Mouse (Mus musculus) stomach, embryonic 16.5 days (tissue): ENCODE data around the gene Mtx1. TPM values are rescaled to one million over a fixed set of nuclear protein-coding genes. Genes with fewer than 3 reads are reported as not detected.

Source experiments
- ATAC-seq: fragments of 200-750 bp; cut with Nextera tagmentation; 2 replicates; pipeline ENCODE4 v1.8.0; 2017; ENCODE audit warnings: moderate number of reproducible peaks, moderate TSS enrichment; ENCODE audit not compliant: insufficient read depth, low FRiP score
- H3K27ac ChIP-seq: fragments of 300-500 bp; sonication (generic); 2 replicates; pipeline ENCODE4 v1.5.1; 2014; ENCODE audit warnings: low read length
- H3K27me3 ChIP-seq: fragments of 300-500 bp; sonication (generic); 2 replicates; pipeline ENCODE4 v1.6.1; 2014; ENCODE audit warnings: low read length, control low read depth, mixed read lengths; ENCODE audit not compliant: control insufficient read depth, insufficient read depth
- H3K36me3 ChIP-seq: fragments of 300-500 bp; sonication (generic); 2 replicates; pipeline ENCODE4 v1.6.1; 2014; ENCODE audit warnings: low read length; ENCODE audit not compliant: control insufficient read depth, insufficient read depth
- H3K4me1 ChIP-seq: fragments of 300-500 bp; sonication (generic); 2 replicates; pipeline ENCODE4 v1.6.1; 2014; ENCODE audit warnings: low read length, control low read depth, mixed read lengths; ENCODE audit not compliant: control insufficient read depth, insufficient read depth
- H3K4me2 ChIP-seq: fragments of 300-500 bp; sonication (generic); 2 replicates; pipeline ENCODE4 v1.6.1; 2014; ENCODE audit warnings: low read depth, low read length, mixed read lengths
- H3K4me3 ChIP-seq: fragments of 300-500 bp; sonication (generic); replicated peaks from 2 replicates; pipeline ENCODE4 v1.5.1; 2014; ENCODE audit warnings: mild to moderate bottlenecking, low read length
- H3K9ac ChIP-seq: fragments of 300-500 bp; sonication (generic); 2 replicates; pipeline ENCODE4 v1.6.1; 2014; ENCODE audit warnings: low read length
- H3K9me3 ChIP-seq: fragments of 300-500 bp; sonication (generic); replicated peaks from 2 replicates; pipeline ENCODE4 v1.6.1; 2016; ENCODE audit warnings: low read length, control low read depth; ENCODE audit not compliant: control insufficient read depth
- WGBS: fragments of 180-500 bp; shearing (Covaris S2); extraction: QIAGEN DNeasy Blood & Tissue Kit; methylation state at CpG from one replicate; pipeline ENCODE4 v1.1.7; 2014; 5-methylcytosine and 5-hydroxymethylcytosine counted together
- polyA plus RNA-seq: library from polyadenylated mRNA; unstranded; fragments of >200 nt; fragmentation: Nextera tagmentation; extraction: Ambion mirVana; gene quantifications from 2 replicates; pipeline ENCODE4 v1.2.1, GENCODE M21; 2015

Mtx1 gene
- polyA plus RNA-seq, 1 experiment from 2014 or later = 177 TPM

DNA sequence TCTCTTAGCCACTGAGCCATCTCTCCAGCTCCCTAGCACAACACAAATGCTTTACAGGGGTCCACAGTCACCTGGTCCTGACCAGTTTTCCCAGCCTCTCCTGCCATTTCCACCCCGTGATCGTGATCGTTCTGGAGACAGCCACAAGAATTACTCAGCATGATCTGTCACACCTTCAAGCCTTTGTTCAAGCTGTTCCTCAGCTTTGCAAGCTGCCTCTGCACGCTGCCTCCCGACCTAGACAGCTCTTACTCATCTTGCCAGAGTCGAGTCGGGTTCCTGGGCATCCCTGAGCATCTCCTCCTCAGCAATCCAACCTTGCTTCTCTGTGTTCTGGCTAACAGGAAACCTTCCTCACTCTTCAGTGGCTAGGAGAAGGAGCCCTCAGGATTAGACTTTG lies 32.2 kb upstream of the Mtx1 start, which contains the start of gene Dpm3:
Gene Dpm3 (plus strand): TSS at position 283 of the 400 bp plus-strand sequence.
- no peak for ATAC-seq
- 40% methylated on average over 7 of the region's 7 CpGs for WGBS

DNA sequence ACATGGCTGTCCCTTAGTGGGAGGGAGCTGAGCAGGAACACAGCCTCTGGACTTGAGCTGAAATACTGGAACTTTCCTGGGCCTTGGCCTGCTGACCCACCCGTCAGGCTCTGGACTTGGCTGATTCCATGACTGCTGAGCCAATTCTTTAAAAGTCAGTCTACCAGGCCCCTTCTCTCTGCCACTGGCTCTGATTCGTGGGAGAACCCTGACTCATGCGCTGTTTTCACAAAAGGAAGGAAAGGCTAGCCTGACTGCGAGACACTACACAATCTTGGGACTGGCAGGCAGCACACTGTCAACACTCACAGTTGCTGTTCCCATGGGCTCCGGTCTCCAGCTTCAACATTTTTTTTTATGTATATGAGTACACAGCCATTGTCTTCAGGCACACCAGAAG lies 29.3 kb upstream of the Mtx1 start:
- WGBS = 83% methylated on average over 5 of the region's 5 CpGs
- Histone ChIP-seq H3K4me2 (no peak overlapping the region), H3K9me3 (no peaks in the 10 kb centered on the region), H3K4me1 (peaks cover 12% of the 10 kb centered on the region), H3K4me3 (no peak overlapping the region), H3K36me3 (no peaks in the 10 kb centered on the region), H3K27me3 (no peaks in the 10 kb centered on the region), H3K9ac (no peak overlapping the region), H3K27ac (no peak overlapping the region; the same call in 1 of the 2 replicates)
- no peak for ATAC-seq

More for the DNA sequence above, 32.2 kb upstream of the Mtx1 start, which contains the start of gene Dpm3:
- Histone ChIP-seq H3K4me2 (no peak within 1 kb of the TSS), H3K27me3 (no peaks in the 10 kb centered on the region), H3K4me3 (no peak within 1 kb of the TSS), H3K4me1 (no peaks in the 10 kb centered on the region), H3K9ac (no peak within 1 kb of the TSS), H3K9me3 (no peaks in the 10 kb centered on the region), H3K27ac (no peak within 1 kb of the TSS), H3K36me3 (no peaks in the 10 kb centered on the region)

DNA sequence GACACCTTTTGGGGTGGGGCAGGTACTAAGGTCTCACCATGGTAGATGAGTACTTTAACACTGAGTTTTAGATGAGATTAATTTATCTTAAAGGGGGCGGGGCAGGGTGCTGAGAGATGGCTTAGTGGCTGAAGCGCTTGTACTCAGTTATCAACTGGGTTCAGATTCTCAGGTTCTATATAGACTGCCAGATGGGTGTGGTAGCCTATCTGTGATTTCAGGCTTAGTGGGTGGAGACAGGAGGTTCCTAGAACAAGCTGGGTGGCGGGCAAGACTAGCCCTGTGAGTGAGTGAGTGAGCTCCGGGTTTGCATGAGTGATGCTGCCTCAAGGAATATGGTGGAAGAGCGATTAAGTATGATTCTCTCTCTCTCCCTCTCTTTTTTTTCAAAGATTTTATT lies 28.1 kb upstream of the Mtx1 start:
- Histone ChIP-seq H3K9ac (no peak overlapping the region), H3K36me3 (no peaks in the 10 kb centered on the region), H3K9me3 (no peaks in the 10 kb centered on the region), H3K27ac (no peak overlapping the region), H3K27me3 (no peaks in the 10 kb centered on the region), H3K4me1 (peaks cover 21% of the 10 kb centered on the region), H3K4me3 (no peak overlapping the region), H3K4me2 (no peak overlapping the region)
- 83% methylated on average over 5 of the region's 5 CpGs for WGBS
- ATAC-seq = no peak

DNA sequence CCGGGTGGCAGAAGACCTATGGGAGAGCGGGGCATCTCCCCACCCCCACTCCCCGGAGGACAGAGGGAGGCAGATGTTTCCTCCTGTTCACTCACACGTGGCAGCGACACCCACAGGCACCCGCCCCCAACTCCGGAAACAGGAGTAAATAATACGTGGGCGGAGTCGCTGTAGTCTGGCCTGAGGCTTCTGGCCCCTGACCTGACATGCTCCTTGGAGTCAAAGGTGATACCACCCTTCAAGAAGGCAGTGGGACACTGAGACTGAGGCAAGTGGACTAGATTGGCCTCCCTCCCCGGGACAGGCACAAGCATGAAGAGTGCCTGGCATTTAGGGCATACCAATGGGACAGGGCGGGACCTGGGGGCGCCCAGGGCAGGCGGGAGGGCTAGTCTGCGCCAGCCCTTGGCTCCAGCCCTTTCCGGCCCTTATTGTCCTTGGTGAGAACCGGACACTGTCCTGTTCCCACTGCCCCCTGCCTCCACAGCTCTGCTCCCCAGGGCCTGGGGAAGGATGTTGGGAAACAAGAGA lies 24.5 kb upstream of the Mtx1 start:
- 0 out of 2 replicates have a peak overlapping the region, but pooled peaks have one; percentile 38 for H3K27ac ChIP-seq

DNA sequence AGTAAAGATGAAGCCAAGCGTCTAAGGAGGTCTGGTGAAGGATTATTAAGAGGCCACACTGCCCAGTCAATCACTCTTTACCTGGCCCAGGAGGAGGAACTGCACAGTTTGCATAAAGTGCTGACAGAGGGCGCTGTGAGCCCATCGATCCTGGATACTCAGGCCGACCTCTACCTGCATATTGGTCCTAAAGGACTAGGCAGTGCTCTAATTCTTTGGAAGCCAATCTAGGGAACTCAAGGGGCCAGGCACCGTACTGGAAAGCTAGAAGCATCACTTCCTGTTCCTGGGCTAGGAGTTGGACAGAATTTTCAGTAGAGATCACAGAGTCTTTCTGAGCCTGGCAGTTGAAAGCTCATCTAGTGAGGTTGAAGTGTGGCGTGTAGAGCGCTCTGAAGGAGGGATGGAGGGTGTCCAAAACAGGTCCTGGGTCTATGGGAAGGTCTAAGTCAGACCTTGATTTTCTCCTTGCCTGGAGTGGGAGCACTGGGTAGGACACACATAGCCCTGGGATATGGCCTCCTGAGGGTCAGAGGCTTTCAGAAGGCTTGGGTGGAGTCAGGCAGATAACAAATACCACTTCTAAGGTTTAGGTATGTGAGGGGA lies 23.6 kb upstream of the Mtx1 start:
- H3K4me1 ChIP-seq = peaks cover 29% of the 10 kb centered on the region
- 16% methylated on average over 7 of the region's 7 CpGs for WGBS
- H3K9ac ChIP-seq = no peak overlapping the region
- H3K9me3 ChIP-seq = no peaks in the 10 kb centered on the region
- no peak overlapping the region for H3K4me3 ChIP-seq
- peak; percentile 5; the same call in 1 of the 2 replicates for ATAC-seq
- no peak overlapping the region for H3K4me2 ChIP-seq
- peaks cover 3% of the 10 kb centered on the region; the same call in 1 of the 2 replicates for H3K36me3 ChIP-seq
- no peaks in the 10 kb centered on the region for H3K27me3 ChIP-seq
- no peak overlapping the region for H3K27ac ChIP-seq

More for the DNA sequence above, 24.5 kb upstream of the Mtx1 start:
- Histone ChIP-seq H3K4me1 (peaks cover 27% of the 10 kb centered on the region), H3K36me3 (peaks cover 3% of the 10 kb centered on the region; the same call in 1 of the 2 replicates), H3K9me3 (no peaks in the 10 kb centered on the region), H3K27me3 (no peaks in the 10 kb centered on the region), H3K4me3 (no peak overlapping the region), H3K9ac (peak overlapping the region; percentile 38; the same call in 1 of the 2 replicates), H3K4me2 (peak overlapping the region; percentile 8; the same call in 1 of the 2 replicates)
- 6% methylated on average over 17 of the region's 17 CpGs for WGBS
- peak; percentile 33; the same call in 1 of the 2 replicates for ATAC-seq

DNA sequence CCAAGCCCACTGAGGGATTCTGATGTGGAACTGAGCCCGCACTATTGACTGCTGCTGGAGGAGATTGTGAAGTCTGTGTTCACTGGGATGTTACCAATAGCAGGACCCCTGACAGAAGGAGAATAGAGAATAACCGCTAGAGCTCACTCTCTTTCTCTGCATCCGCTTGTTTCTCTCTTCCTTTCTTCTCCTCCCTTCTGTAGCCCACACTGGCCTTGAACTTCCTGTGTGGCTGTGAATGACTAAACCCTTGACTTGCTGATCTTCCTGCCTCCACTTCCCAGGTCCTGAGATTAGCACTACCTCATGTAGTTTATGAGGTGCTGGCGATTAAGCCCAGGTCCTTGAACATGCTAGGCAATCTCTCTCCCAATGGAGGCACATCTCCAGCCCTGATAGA lies 20.6 kb upstream of the Mtx1 start:
- Histone ChIP-seq H3K9ac (peak overlapping the region; percentile 87; the same call in 1 of the 2 replicates), H3K4me3 (peak overlapping the region; percentile 76), H3K4me2 (peak overlapping the region; percentile 75), H3K27ac (no peak overlapping the region), H3K4me1 (peaks cover 33% of the 10 kb centered on the region), H3K27me3 (no peaks in the 10 kb centered on the region), H3K9me3 (no peaks in the 10 kb centered on the region), H3K36me3 (peaks cover 3% of the 10 kb centered on the region; the same call in 1 of the 2 replicates)
- 85% methylated on average over 4 of the region's 4 CpGs for WGBS
- no peak for ATAC-seq

DNA sequence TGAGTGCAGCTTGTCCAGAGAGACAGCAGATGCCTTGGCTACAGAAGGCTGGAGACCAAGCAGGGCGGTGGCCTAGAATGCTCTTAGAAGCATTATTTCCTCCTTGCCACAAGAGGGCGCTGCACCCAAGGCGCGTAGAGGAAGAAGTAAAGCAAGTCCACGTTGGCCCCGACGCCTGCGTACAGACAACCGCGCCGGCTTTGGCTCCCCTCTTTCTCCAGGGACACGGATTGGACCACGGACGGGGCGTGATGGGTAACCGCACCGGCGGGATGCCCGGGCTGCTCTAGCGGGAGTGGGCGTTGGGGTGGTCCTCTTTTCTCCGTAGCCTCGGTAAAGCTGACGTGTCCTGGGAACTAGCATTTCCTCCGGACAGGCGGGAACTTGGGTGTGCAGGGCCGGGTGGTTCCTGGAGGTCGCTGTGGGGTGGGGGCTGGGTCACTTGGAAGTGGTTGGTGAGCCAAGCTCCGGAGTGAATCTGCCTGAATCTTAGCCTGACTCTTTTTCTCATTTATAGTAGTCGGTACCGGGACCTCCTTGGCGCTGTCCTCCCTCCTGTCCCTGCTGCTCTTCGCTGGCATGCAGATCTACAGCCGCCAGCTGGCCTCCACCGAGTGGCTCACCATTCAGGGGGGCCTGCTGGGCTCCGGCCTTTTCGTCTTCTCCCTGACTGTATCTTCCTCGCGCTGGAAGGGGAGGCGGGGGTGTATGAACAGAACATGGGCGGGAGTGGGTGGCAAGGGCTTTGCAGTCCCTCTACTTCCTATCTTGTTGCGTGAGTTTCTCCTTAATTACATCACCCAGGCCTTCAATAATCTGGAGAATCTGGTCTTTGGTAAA lies 19.6 kb upstream of the Mtx1 start, which contains the start of gene Trim46:
Gene Trim46 (minus strand): TSS at position 49 of the 840 bp plus-strand sequence.
- H3K4me3 ChIP-seq = peak within 1 kb of the TSS; percentile 76
- H3K27me3 ChIP-seq = no peaks in the 10 kb centered on the region
- H3K9ac ChIP-seq = peak within 1 kb of the TSS; percentile 87
- peak within 1 kb of the TSS; percentile 70 for H3K27ac ChIP-seq
- H3K36me3 ChIP-seq = peaks cover 3% of the 10 kb centered on the region; the same call in 1 of the 2 replicates
- peaks cover 25% of the 10 kb centered on the region for H3K4me1 ChIP-seq
- peak within 1 kb of the TSS; percentile 75 for H3K4me2 ChIP-seq
- peak; percentile 70 for ATAC-seq
- no peaks in the 10 kb centered on the region for H3K9me3 ChIP-seq
- WGBS = under 1% methylated on average over 42 of the region's 42 CpGs

DNA sequence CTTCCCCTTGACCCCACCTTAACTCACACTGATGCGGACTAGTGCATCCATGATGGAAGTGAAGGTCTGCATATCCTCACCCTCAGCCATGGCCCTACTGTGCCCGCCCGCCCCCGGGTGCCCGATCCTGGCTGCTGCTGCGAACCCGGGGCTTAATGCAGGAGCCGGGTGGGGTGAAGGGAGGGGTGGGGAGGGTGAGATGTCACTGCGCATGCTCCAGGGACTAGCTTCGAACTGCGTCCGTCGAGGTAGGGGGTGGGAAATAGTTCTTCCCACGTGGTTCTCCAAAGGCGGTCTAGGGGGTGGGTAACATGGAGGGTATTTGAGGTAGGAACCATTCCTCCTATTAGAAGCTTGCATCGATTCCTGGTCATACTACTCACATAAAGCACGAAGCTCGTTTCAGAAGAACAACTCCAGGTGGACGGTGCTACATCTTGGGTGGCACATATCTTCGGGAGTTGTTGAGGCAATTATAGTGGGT lies 18.8 kb upstream of the Mtx1 start, which contains the start of gene Krtcap2:
Gene Krtcap2 (plus strand): TSS at position 279 of the 484 bp plus-strand sequence.
- WGBS = 4% methylated on average over 20 of the region's 20 CpGs
- peak within 1 kb of the TSS; percentile 75 for H3K4me2 ChIP-seq
- peak within 1 kb of the TSS; percentile 70 for H3K27ac ChIP-seq
- peaks cover 3% of the 10 kb centered on the region; the same call in 1 of the 2 replicates for H3K36me3 ChIP-seq
- ATAC-seq = peak; percentile 14
- peak within 1 kb of the TSS; percentile 76 for H3K4me3 ChIP-seq
- H3K9me3 ChIP-seq = no peaks in the 10 kb centered on the region
- peaks cover 17% of the 10 kb centered on the region for H3K4me1 ChIP-seq
- H3K27me3 ChIP-seq = no peaks in the 10 kb centered on the region
- H3K9ac ChIP-seq = peak within 1 kb of the TSS; percentile 87
